Mouse (Mus musculus) forebrain, embryonic 11.5 days (tissue): ENCODE results near the gene Fbrs. TPM values are rescaled to one million over a fixed set of nuclear protein-coding genes. Genes with fewer than 3 reads are reported as not detected.
"Not testable (repeated sequence)": the region's sequence is repeated elsewhere in the genome, so short reads cannot be mapped to it uniquely, and the experiment has no call there.

Source experiments
- ATAC-seq: fragments of 200-750 bp; cut with Nextera tagmentation; replicated peaks from 2 replicates; pipeline ENCODE4 v1.8.0; 2017; ENCODE audit warnings: moderate TSS enrichment; ENCODE audit not compliant: low FRiP score
- DNase-seq: peaks from one replicate; pipeline ENCODE4 v3.0.0-alpha.2; 2017; ENCODE audit warnings: low spot score
- H3K27ac ChIP-seq: fragments of 300-500 bp; sonication (generic); 2 replicates; pipeline ENCODE4 v1.5.1; 2014; ENCODE audit warnings: low read depth, low read length
- H3K27me3 ChIP-seq: fragments of 300-500 bp; sonication (generic); 2 replicates; pipeline ENCODE4 v1.6.1; 2014; ENCODE audit warnings: mild to moderate bottlenecking, low read length, mixed read lengths; ENCODE audit not compliant: control insufficient read depth, insufficient read depth
- H3K36me3 ChIP-seq: fragments of 300-500 bp; sonication (generic); 2 replicates; pipeline ENCODE4 v1.6.1; 2014; ENCODE audit warnings: mild to moderate bottlenecking, low read length, moderate library complexity, mixed read lengths; ENCODE audit not compliant: control insufficient read depth, insufficient read depth
- H3K4me1 ChIP-seq: fragments of 300-500 bp; sonication (generic); replicated peaks from 2 replicates; pipeline ENCODE4 v1.6.1; 2014; ENCODE audit warnings: low read length, mixed read lengths; ENCODE audit not compliant: control insufficient read depth, insufficient read depth
- H3K4me2 ChIP-seq: fragments of 300-500 bp; sonication (generic); 2 replicates; pipeline ENCODE4 v1.6.1; 2014; ENCODE audit warnings: low read depth, mild to moderate bottlenecking, low read length, moderate library complexity, mixed read lengths; ENCODE audit not compliant: severe bottlenecking
- H3K4me3 ChIP-seq: fragments of 300-500 bp; sonication (generic); 2 replicates; pipeline ENCODE4 v1.5.1; 2014; ENCODE audit warnings: low read depth, low read length
- H3K9ac ChIP-seq: fragments of 300-500 bp; sonication (generic); 2 replicates; pipeline ENCODE4 v1.6.1; 2014; ENCODE audit warnings: low read length
- H3K9me3 ChIP-seq: fragments of 300-500 bp; sonication (generic); 2 replicates; pipeline ENCODE4 v1.6.1; 2016; ENCODE audit warnings: low read length, mixed read lengths; ENCODE audit not compliant: control insufficient read depth
- WGBS: fragments of 180-500 bp; shearing (Covaris S2); extraction: QIAGEN DNeasy Blood & Tissue Kit; methylation state at CpG from one replicate; pipeline ENCODE4 v1.1.7; 2014; 5-methylcytosine and 5-hydroxymethylcytosine counted together
- polyA plus RNA-seq: library from polyadenylated mRNA; unstranded; fragments of >200 nt; fragmentation: Nextera tagmentation; extraction: Ambion mirVana; gene quantifications from 2 replicates; pipeline ENCODE4 v1.2.1, GENCODE M21; 2014

Gene Fbrs
- polyA plus RNA-seq, 1 experiment from 2014 or later: 14.7 TPM

- Histone ChIP-seq H3K9me3 (no peaks in the 10 kb centered on the region), H3K4me1 (no peaks in the 10 kb centered on the region), H3K27me3 (no peaks in the 10 kb centered on the region), H3K4me2 (no peak overlapping the region), H3K9ac (no peak overlapping the region), H3K27ac (no peak overlapping the region), H3K36me3 (no peaks in the 10 kb centered on the region), H3K4me3 (no peak overlapping the region)
- no peak for DNase-seq
- ATAC-seq: no peak
- WGBS: 45% methylated on average over 3 of the region's 3 CpGs
Observed at GRCm38 (mm10) chr7:127498407-127498806, 19.4 kb downstream of the Fbrs start.

- Histone ChIP-seq H3K4me2 (no peak overlapping the region), H3K9me3 (no peaks in the 10 kb centered on the region), H3K27me3 (no peaks in the 10 kb centered on the region), H3K27ac (no peak overlapping the region), H3K4me1 (no peaks in the 10 kb centered on the region), H3K9ac (no peak overlapping the region), H3K4me3 (no peak overlapping the region), H3K36me3 (no peaks in the 10 kb centered on the region)
- ATAC-seq (no peak), DNase-seq (no peak)
- 93% methylated on average over 3 of the region's 3 CpGs for WGBS
Observed at GRCm38 (mm10) chr7:127508291-127508690, 29.3 kb downstream of the Fbrs start.

- not testable (repeated sequence) for H3K4me1 ChIP-seq, H3K4me2 ChIP-seq, H3K9ac ChIP-seq
Observed at GRCm38 (mm10) chr7:127509830-127510229, 30.8 kb downstream of the Fbrs start.

GRCm38 (mm10) chr7:127511241-127511640, 32.2 kb downstream of the Fbrs start:
- H3K4me1 ChIP-seq: peaks cover 5% of the 10 kb centered on the region; the same call in 1 of the 2 replicates
- H3K4me3 ChIP-seq: peak overlapping the region; percentile 86
- H3K27ac ChIP-seq: peak overlapping the region; percentile 95; the same call in 1 of the 2 replicates
- H3K4me2 ChIP-seq: peak overlapping the region; percentile 55
- no peak for ATAC-seq
- no peaks in the 10 kb centered on the region for H3K9me3 ChIP-seq
- H3K36me3 ChIP-seq: no peaks in the 10 kb centered on the region; the same call in 1 of the 2 replicates
- no peak for DNase-seq
- 39% methylated on average over 8 of the region's 8 CpGs for WGBS
- no peaks in the 10 kb centered on the region for H3K27me3 ChIP-seq
- peak overlapping the region; percentile 93; the same call in 1 of the 2 replicates for H3K9ac ChIP-seq

More at GRCm38 (mm10) chr7:127509830-127510229, 30.8 kb downstream of the Fbrs start:
- DNase-seq, H3K4me3 ChIP-seq, H3K27me3 ChIP-seq, H3K36me3 ChIP-seq, ATAC-seq, H3K27ac ChIP-seq, H3K9me3 ChIP-seq: not testable (repeated sequence)
- 92% methylated on average over 3 of the region's 4 CpGs for WGBS

- H3K36me3 ChIP-seq: no peaks in the 10 kb centered on the region; the same call in 1 of the 2 replicates
- peak within 1 kb of the TSS; percentile 86 for H3K4me3 ChIP-seq
- no peaks in the 10 kb centered on the region for H3K27me3 ChIP-seq
- H3K27ac ChIP-seq: peak within 1 kb of the TSS; percentile 95
- peak; percentile 98 for DNase-seq
- H3K4me2 ChIP-seq: peak within 1 kb of the TSS; percentile 55
- WGBS: under 1% methylated on average over 35 of the region's 37 CpGs
- peak within 1 kb of the TSS; percentile 93 for H3K9ac ChIP-seq
- H3K9me3 ChIP-seq: no peaks in the 10 kb centered on the region
- ATAC-seq: peak; percentile 98
- peaks cover 5% of the 10 kb centered on the region; the same call in 1 of the 2 replicates for H3K4me1 ChIP-seq
Observed at GRCm38 (mm10) chr7:127511808-127512230, 32.8 kb downstream of the Fbrs start, which contains the start of gene Srcap. Gene Srcap, plus strand, starts transcription at chr7:127511983.

- H3K4me2 ChIP-seq: peak overlapping the region; percentile 55
- DNase-seq (peak; percentile 97), ATAC-seq (peak; percentile 78)
- H3K36me3 ChIP-seq: no peaks in the 10 kb centered on the region; the same call in 1 of the 2 replicates
- H3K9me3 ChIP-seq: no peaks in the 10 kb centered on the region
- WGBS: under 1% methylated on average over 57 of the region's 93 CpGs
- peak overlapping the region; percentile 93 for H3K9ac ChIP-seq
- peak overlapping the region; percentile 95 for H3K27ac ChIP-seq
- H3K4me1 ChIP-seq: peaks cover 5% of the 10 kb centered on the region; the same call in 1 of the 2 replicates
- H3K4me3 ChIP-seq: peak overlapping the region; percentile 86
- no peaks in the 10 kb centered on the region for H3K27me3 ChIP-seq
Observed at GRCm38 (mm10) chr7:127512231-127513015, 33.4 kb downstream of the Fbrs start.

- whole genome bisulfite sequencing: 56% methylated on average over 8 of the region's 8 CpGs
- H3K4me1 ChIP-seq: peaks cover 5% of the 10 kb centered on the region; the same call in 1 of the 2 replicates
- H3K27me3 ChIP-seq: no peaks in the 10 kb centered on the region
- peak overlapping the region; percentile 86 for H3K4me3 ChIP-seq
- H3K9ac ChIP-seq: peak overlapping the region; percentile 93
- DNase-seq (no peak), ATAC-seq (no peak)
- H3K27ac ChIP-seq: peak overlapping the region; percentile 95; the same call in 1 of the 2 replicates
- peak overlapping the region; percentile 55 for H3K4me2 ChIP-seq
- no peaks in the 10 kb centered on the region for H3K9me3 ChIP-seq
- no peaks in the 10 kb centered on the region; the same call in 1 of the 2 replicates for H3K36me3 ChIP-seq
Observed at GRCm38 (mm10) chr7:127513016-127513390, 34.0 kb downstream of the Fbrs start.

GRCm38 (mm10) chr7:127513781-127514180, 34.8 kb downstream of the Fbrs start:
- WGBS: 92% methylated on average over 3 of the region's 3 CpGs
- no peak overlapping the region; the same call in 1 of the 2 replicates for H3K4me3 ChIP-seq
- H3K9me3 ChIP-seq: no peaks in the 10 kb centered on the region
- H3K27me3 ChIP-seq: no peaks in the 10 kb centered on the region
- H3K4me2 ChIP-seq: peak overlapping the region; percentile 55; the same call in 1 of the 2 replicates
- H3K9ac ChIP-seq: no peak overlapping the region
- H3K27ac ChIP-seq: no peak overlapping the region
- no peaks in the 10 kb centered on the region; the same call in 1 of the 2 replicates for H3K36me3 ChIP-seq
- H3K4me1 ChIP-seq: peaks cover 5% of the 10 kb centered on the region; the same call in 1 of the 2 replicates
- ATAC-seq (no peak), DNase-seq (no peak)
